Mouse (Mus musculus) stomach, embryonic 16.5 days (tissue): ENCODE data around the gene Dhrs4. TPM values are rescaled to one million over a fixed set of nuclear protein-coding genes. Genes with fewer than 3 reads are reported as not detected.
A peak's percentile ranks its signal among the peaks of the same experiment; 100 is the strongest.

Source experiments
- ATAC-seq: fragments of 200-750 bp; cut with Nextera tagmentation; 2 replicates; pipeline ENCODE4 v1.8.0; 2017; ENCODE audit warnings: moderate number of reproducible peaks, moderate TSS enrichment; ENCODE audit not compliant: insufficient read depth, low FRiP score
- H3K27ac ChIP-seq: fragments of 300-500 bp; sonication (generic); 2 replicates; pipeline ENCODE4 v1.5.1; 2014; ENCODE audit warnings: low read length
- H3K27me3 ChIP-seq: fragments of 300-500 bp; sonication (generic); 2 replicates; pipeline ENCODE4 v1.6.1; 2014; ENCODE audit warnings: low read length, control low read depth, mixed read lengths; ENCODE audit not compliant: control insufficient read depth, insufficient read depth
- H3K36me3 ChIP-seq: fragments of 300-500 bp; sonication (generic); 2 replicates; pipeline ENCODE4 v1.6.1; 2014; ENCODE audit warnings: low read length; ENCODE audit not compliant: control insufficient read depth, insufficient read depth
- H3K4me1 ChIP-seq: fragments of 300-500 bp; sonication (generic); 2 replicates; pipeline ENCODE4 v1.6.1; 2014; ENCODE audit warnings: low read length, control low read depth, mixed read lengths; ENCODE audit not compliant: control insufficient read depth, insufficient read depth
- H3K4me2 ChIP-seq: fragments of 300-500 bp; sonication (generic); 2 replicates; pipeline ENCODE4 v1.6.1; 2014; ENCODE audit warnings: low read depth, low read length, mixed read lengths
- H3K4me3 ChIP-seq: fragments of 300-500 bp; sonication (generic); replicated peaks from 2 replicates; pipeline ENCODE4 v1.5.1; 2014; ENCODE audit warnings: mild to moderate bottlenecking, low read length
- H3K9ac ChIP-seq: fragments of 300-500 bp; sonication (generic); 2 replicates; pipeline ENCODE4 v1.6.1; 2014; ENCODE audit warnings: low read length
- H3K9me3 ChIP-seq: fragments of 300-500 bp; sonication (generic); replicated peaks from 2 replicates; pipeline ENCODE4 v1.6.1; 2016; ENCODE audit warnings: low read length, control low read depth; ENCODE audit not compliant: control insufficient read depth
- WGBS: fragments of 180-500 bp; shearing (Covaris S2); extraction: QIAGEN DNeasy Blood & Tissue Kit; methylation state at CpG from one replicate; pipeline ENCODE4 v1.1.7; 2014; 5-methylcytosine and 5-hydroxymethylcytosine counted together
- polyA plus RNA-seq: library from polyadenylated mRNA; unstranded; fragments of >200 nt; fragmentation: Nextera tagmentation; extraction: Ambion mirVana; gene quantifications from 2 replicates; pipeline ENCODE4 v1.2.1, GENCODE M21; 2015

Dhrs4 gene
- polyA plus RNA-seq, 1 experiment from 2014 or later: 108 TPM

DNA sequence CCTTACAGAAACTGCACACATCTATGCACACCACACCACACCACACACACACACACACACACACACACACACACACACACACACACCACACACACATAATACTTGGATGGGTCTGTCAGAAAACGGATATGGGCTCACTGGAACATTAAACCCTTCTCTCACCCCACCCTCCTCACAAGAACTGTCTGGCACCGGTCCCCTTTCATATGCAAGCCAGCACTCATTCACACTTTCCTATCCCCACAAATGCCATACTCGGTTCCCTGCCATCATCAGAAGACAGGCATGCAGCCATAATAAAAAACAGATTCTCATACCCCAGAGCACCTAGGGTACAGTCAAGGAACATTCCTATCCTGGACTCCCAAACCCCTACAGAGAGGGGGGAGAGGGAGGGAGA lies 13.5 kb downstream of the Dhrs4 start:
- no peak overlapping the region for H3K27ac ChIP-seq
- H3K36me3 ChIP-seq: 0 out of 2 replicates have a peak, but pooled peaks cover 5% of the 10 kb centered on the region
- H3K9me3 ChIP-seq: no peaks in the 10 kb centered on the region
- H3K9ac ChIP-seq: no peak overlapping the region
- peak overlapping the region; percentile 97; the same call in 1 of the 2 replicates for H3K4me2 ChIP-seq
- WGBS: 39% methylated on average over 3 of the region's 3 CpGs
- H3K4me1 ChIP-seq: no peaks in the 10 kb centered on the region; the same call in 1 of the 2 replicates
- ATAC-seq: no peak
- H3K4me3 ChIP-seq: no peak overlapping the region
- no peaks in the 10 kb centered on the region for H3K27me3 ChIP-seq

GRCm38 (mm10) chr14:55495509-55496240 lies 17.1 kb downstream of the Dhrs4 start:
- Histone ChIP-seq H3K27ac (no peak overlapping the region), H3K36me3 (no peaks in the 10 kb centered on the region), H3K4me3 (no peak overlapping the region), H3K4me1 (peaks cover 3% of the 10 kb centered on the region; the same call in 1 of the 2 replicates), H3K9me3 (no peaks in the 10 kb centered on the region), H3K27me3 (no peaks in the 10 kb centered on the region), H3K4me2 (no peak overlapping the region), H3K9ac (no peak overlapping the region)
- ATAC-seq: no peak
- WGBS: 75% methylated on average over 17 of the region's 20 CpGs

DNA sequence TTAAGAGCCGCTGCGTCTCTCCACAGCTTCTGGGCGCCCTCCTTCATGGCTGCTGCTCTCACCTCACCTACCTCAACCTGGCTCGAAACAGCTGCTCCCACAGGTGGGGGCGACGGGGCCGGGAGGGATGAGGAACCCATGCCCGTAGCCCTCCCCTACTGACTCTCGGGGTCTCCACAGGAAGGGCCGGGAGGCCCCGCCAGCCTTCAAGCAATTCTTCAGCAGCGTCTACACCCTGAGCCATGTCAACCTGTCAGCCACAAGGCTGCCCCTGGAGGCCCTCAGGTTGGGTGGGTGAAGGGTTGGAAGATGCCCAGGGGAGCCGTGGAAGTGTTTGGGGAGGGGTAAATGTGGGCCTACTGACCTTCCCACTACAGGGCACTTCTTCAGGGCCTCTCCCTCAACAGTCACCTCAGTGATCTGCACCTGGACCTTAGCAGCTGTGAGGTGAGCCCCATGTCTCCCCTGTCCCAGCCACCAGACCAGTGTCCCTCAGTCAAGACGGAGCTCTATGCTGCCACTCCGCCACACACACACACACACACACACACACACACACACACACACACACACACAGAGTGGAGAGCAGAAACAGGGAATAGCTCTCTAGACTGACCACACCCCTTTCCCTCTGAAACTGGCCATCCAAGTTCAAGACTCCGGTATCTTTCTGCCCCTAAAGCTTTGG lies 18.3 kb downstream of the Dhrs4 start:
- Histone ChIP-seq H3K9ac (no peak overlapping the region), H3K9me3 (no peaks in the 10 kb centered on the region), H3K4me2 (no peak overlapping the region), H3K4me1 (0 out of 2 replicates have a peak, but pooled peaks cover 3% of the 10 kb centered on the region), H3K27ac (no peak overlapping the region), H3K36me3 (no peaks in the 10 kb centered on the region), H3K4me3 (no peak overlapping the region), H3K27me3 (no peaks in the 10 kb centered on the region)
- 71% methylated on average over 16 of the region's 16 CpGs for WGBS
- ATAC-seq: no peak; the same call in 1 of the 2 replicates

DNA sequence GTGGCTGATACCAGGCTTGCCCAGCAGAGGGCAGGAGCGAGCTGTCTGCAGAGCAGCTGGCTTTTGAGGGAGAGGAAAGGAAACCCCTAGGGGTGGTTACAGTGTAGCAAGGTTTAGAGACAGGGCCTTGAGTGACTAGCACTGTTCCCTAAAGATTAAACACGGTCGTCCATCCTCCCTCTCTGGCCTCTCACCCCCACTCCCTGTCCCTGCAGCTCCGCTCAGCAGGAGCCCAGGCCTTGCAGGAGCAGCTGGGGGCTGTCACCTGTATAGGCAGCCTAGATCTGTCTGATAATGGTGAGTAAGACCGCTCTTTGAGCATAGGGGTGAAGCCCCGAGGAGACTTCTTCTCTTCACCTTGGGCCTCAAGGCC lies 18.9 kb downstream of the Dhrs4 start:
- no peaks in the 10 kb centered on the region for H3K9me3 ChIP-seq
- 21% methylated on average over 6 of the region's 6 CpGs for WGBS
- H3K4me3 ChIP-seq: no peak overlapping the region
- H3K9ac ChIP-seq: peak overlapping the region; percentile 30; the same call in 1 of the 2 replicates
- no peaks in the 10 kb centered on the region for H3K27me3 ChIP-seq
- no peaks in the 10 kb centered on the region for H3K36me3 ChIP-seq
- peak; percentile 49; the same call in 1 of the 2 replicates for ATAC-seq
- H3K27ac ChIP-seq: no peak overlapping the region
- H3K4me2 ChIP-seq: no peak overlapping the region
- 0 out of 2 replicates have a peak, but pooled peaks cover 3% of the 10 kb centered on the region for H3K4me1 ChIP-seq

GRCm38 (mm10) chr14:55505612-55506011 lies 27.1 kb downstream of the Dhrs4 start:
- H3K4me3 ChIP-seq: no peak overlapping the region
- no peak overlapping the region for H3K9ac ChIP-seq
- 0 out of 2 replicates have a peak, but pooled peaks cover under 1% of the 10 kb centered on the region for H3K27me3 ChIP-seq
- H3K9me3 ChIP-seq: no peaks in the 10 kb centered on the region
- H3K27ac ChIP-seq: no peak overlapping the region
- WGBS: 82% methylated on average over 9 of the region's 9 CpGs
- H3K36me3 ChIP-seq: no peaks in the 10 kb centered on the region
- no peak for ATAC-seq
- H3K4me1 ChIP-seq: peaks cover under 1% of the 10 kb centered on the region; the same call in 1 of the 2 replicates
- H3K4me2 ChIP-seq: no peak overlapping the region

GRCm38 (mm10) chr14:55507801-55508200 lies 29.2 kb downstream of the Dhrs4 start:
- peaks cover 5% of the 10 kb centered on the region; the same call in 1 of the 2 replicates for H3K4me1 ChIP-seq
- 50% methylated on average over 7 of the region's 7 CpGs for whole genome bisulfite sequencing
- no peak overlapping the region for H3K27ac ChIP-seq
- H3K36me3 ChIP-seq: no peaks in the 10 kb centered on the region
- H3K9me3 ChIP-seq: no peaks in the 10 kb centered on the region
- H3K4me2 ChIP-seq: no peak overlapping the region
- H3K4me3 ChIP-seq: no peak overlapping the region
- H3K27me3 ChIP-seq: peaks cover 10% of the 10 kb centered on the region
- H3K9ac ChIP-seq: no peak overlapping the region; the same call in 1 of the 2 replicates
- ATAC-seq: no peak

- no peak overlapping the region for H3K4me2 ChIP-seq
- no peaks in the 10 kb centered on the region for H3K9me3 ChIP-seq
- peaks cover 10% of the 10 kb centered on the region for H3K27me3 ChIP-seq
- H3K4me1 ChIP-seq: peaks cover 5% of the 10 kb centered on the region; the same call in 1 of the 2 replicates
- no peak overlapping the region for H3K27ac ChIP-seq
- no peak for ATAC-seq
- H3K36me3 ChIP-seq: no peaks in the 10 kb centered on the region
- 79% methylated on average over 10 of the region's 10 CpGs for WGBS
- H3K4me3 ChIP-seq: no peak overlapping the region
- H3K9ac ChIP-seq: no peak overlapping the region
Measured at GRCm38 (mm10) chr14:55509540-55509939, 31.0 kb downstream of the Dhrs4 start.

DNA sequence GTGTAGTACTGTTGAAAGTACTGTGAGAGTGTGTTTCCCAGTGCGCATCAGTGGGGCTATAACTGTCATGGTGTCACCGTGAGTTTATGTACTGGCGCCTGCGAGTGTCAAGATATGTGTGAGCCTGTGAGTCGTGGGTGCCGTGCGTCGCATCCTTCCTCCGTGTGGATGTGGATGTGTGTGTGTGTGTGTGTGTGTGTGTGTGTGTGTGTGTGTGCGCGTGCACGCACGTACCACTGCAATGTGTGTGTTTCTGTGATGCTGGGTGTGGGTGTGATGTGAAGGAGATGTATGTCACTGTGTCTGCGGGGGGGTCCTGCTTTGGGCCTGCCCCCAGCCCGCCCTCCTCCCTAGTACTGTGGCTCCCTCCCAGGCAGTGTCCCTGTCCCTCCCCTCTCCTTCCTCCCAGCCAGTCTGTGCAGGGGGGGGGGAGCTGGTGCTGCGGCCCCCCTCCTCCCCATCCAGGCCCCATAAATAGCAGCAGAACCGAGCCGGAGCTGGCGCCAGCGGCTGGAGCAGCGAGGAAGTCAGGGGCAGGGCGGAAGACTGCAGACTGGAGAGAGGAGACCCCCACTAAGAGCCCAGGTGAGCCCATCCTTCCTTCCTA lies 31.7 kb downstream of the Dhrs4 start, which contains the start of gene Cpne6:
Cpne6 (plus strand) TSS at position 321 of the 607 bp plus-strand sequence.
- no peak for ATAC-seq
- Histone ChIP-seq H3K4me2 (no peak within 1 kb of the TSS), H3K9ac (no peak within 1 kb of the TSS), H3K27ac (no peak within 1 kb of the TSS), H3K4me1 (peaks cover 5% of the 10 kb centered on the region; the same call in 1 of the 2 replicates), H3K36me3 (no peaks in the 10 kb centered on the region), H3K4me3 (no peak within 1 kb of the TSS), H3K9me3 (no peaks in the 10 kb centered on the region), H3K27me3 (peaks cover 10% of the 10 kb centered on the region)
- WGBS: 62% methylated on average over 22 of the region's 22 CpGs
